Mouse (Mus musculus) MEL (cell line): ENCODE measurements at regions not wholly inside any gene's neighbourhood (a gene's known extent, or its start where the extent isn't known, plus 50 kb on each side); places are given as distances from the start of the nearest gene placed in this dataset.

ENCODE experiments used
- E2F4 ChIP-seq: IDR thresholded peaks from 2 replicates; pipeline ENCODE4 v1.6.1; 2011; ENCODE audit warnings: low read depth, low read length, improper control_type of control experiment, borderline replicate concordance
- MAZ ChIP-seq: IDR thresholded peaks from 2 replicates; pipeline ENCODE4 v1.6.1; 2012; ENCODE audit warnings: low read depth, mild to moderate bottlenecking, inconsistent platforms, low read length, improper control_type of control experiment

DNA sequence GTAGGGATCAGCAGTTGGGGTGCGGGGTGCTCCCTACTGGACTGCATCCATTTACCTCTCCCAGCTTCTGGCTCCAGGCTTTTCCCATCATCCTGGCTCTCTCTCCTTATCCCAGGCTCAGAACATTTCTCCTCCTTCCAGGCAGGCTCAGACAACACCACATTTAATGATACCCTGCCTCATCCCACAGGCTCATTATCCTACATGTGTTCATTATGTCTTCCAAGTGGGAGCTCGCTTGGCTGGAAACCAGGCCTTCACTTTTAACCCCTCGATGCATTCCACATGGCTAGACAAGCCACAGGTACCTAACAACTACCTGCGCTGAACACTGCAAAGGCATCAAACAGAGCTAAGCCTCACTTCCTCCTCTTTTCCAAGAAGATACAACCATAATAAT, 60.5 kb downstream of the Rplp1 start:
- TF ChIP-seq MAZ, result no peak
- no peak for TF ChIP-seq E2F4
